Mouse (Mus musculus): Measurements from ENCODE around the gene Tgtp2. TPM values are rescaled to one million over a fixed set of nuclear protein-coding genes. Genes with fewer than 3 reads are reported as not detected.
"Not testable (repeated sequence)": the region's sequence is repeated elsewhere in the genome, so short reads cannot be mapped to it uniquely, and the experiment has no call there.

Gene Tgtp2
- total RNA-seq, 2 experiments from 2014 or later, result 6.8 to 27.9 TPM

GRCm38 (mm10) chr11:49087830-49088616, 24.0 kb upstream of the Tgtp2 start:
- peak; percentile 53 for ATAC-seq (replicated peaks; ENCODE audit: poor library complexity, severe bottlenecking)

GRCm38 (mm10) chr11:49086858-49087361, 22.9 kb upstream of the Tgtp2 start:
- peak; percentile 31 for ATAC-seq (replicated peaks; ENCODE audit: poor library complexity, severe bottlenecking)

- ATAC-seq (replicated peaks; ENCODE audit: poor library complexity, severe bottlenecking), result peak; percentile 6
These were observed 20.9 kb upstream of the Tgtp2 start for GRCm38 (mm10) chr11:49084875-49085274.

GRCm38 (mm10) chr11:49084385-49084784, 20.4 kb upstream of the Tgtp2 start:
- no peak for ATAC-seq (replicated peaks; ENCODE audit: poor library complexity, severe bottlenecking)

- ATAC-seq (replicated peaks; ENCODE audit: poor library complexity, severe bottlenecking), result no peak
These were observed 19.8 kb upstream of the Tgtp2 start for GRCm38 (mm10) chr11:49083808-49084207.

GRCm38 (mm10) chr11:49083146-49083545, 19.1 kb upstream of the Tgtp2 start:
- ATAC-seq (replicated peaks; ENCODE audit: poor library complexity, severe bottlenecking), result peak; percentile 61

GRCm38 (mm10) chr11:49081886-49082285, 17.9 kb upstream of the Tgtp2 start:
- no peak for ATAC-seq (replicated peaks; ENCODE audit: poor library complexity, severe bottlenecking)

GRCm38 (mm10) chr11:49081356-49081755, 17.4 kb upstream of the Tgtp2 start:
- no peak for ATAC-seq (replicated peaks; ENCODE audit: poor library complexity, severe bottlenecking)

GRCm38 (mm10) chr11:49080636-49081035, 16.6 kb upstream of the Tgtp2 start:
- no peak for ATAC-seq (replicated peaks; ENCODE audit: poor library complexity, severe bottlenecking)

GRCm38 (mm10) chr11:49078719-49079118, 14.7 kb upstream of the Tgtp2 start:
- ATAC-seq (replicated peaks; ENCODE audit: poor library complexity, severe bottlenecking), result no peak

- ATAC-seq (replicated peaks; ENCODE audit: poor library complexity, severe bottlenecking), result no peak
These were observed 13.0 kb upstream of the Tgtp2 start for GRCm38 (mm10) chr11:49077012-49077411.

- ATAC-seq (replicated peaks; ENCODE audit: poor library complexity, severe bottlenecking), result peak; percentile 88
These were observed 12.2 kb upstream of the Tgtp2 start, which contains the start of gene Ifi47 for GRCm38 (mm10) chr11:49076001-49076757. Ifi47 (plus strand) TSS chr11:49076587.

- ATAC-seq (replicated peaks; ENCODE audit: poor library complexity, severe bottlenecking), result peak; percentile 67
These were observed 4.4 kb upstream of the Tgtp2 start for GRCm38 (mm10) chr11:49068358-49068757.

- ATAC-seq (replicated peaks; ENCODE audit: poor library complexity, severe bottlenecking), result 0 out of 2 replicates have a peak, but pooled peaks have one; percentile 18
These were observed 2.1 kb downstream of the Tgtp2 start for GRCm38 (mm10) chr11:49061865-49062264.

GRCm38 (mm10) chr11:49060061-49060460, 3.9 kb downstream of the Tgtp2 start:
- ATAC-seq (replicated peaks; ENCODE audit: poor library complexity, severe bottlenecking), result peak; percentile 83

- ATAC-seq (replicated peaks; ENCODE audit: poor library complexity, severe bottlenecking), result peak; percentile 51
These were observed 12.1 kb downstream of the Tgtp2 start for GRCm38 (mm10) chr11:49051894-49052293.

GRCm38 (mm10) chr11:49051093-49051891, 12.7 kb downstream of the Tgtp2 start, which contains the start of gene 9930111J21Rik2:
9930111J21Rik2 (minus strand) TSS chr11:49051242.
- ATAC-seq (replicated peaks; ENCODE audit: poor library complexity, severe bottlenecking), result peak; percentile 78

GRCm38 (mm10) chr11:49050064-49050463, 13.9 kb downstream of the Tgtp2 start:
- peak; percentile 75 for ATAC-seq (replicated peaks; ENCODE audit: poor library complexity, severe bottlenecking)

GRCm38 (mm10) chr11:49012074-49012473, 51.9 kb downstream of the Tgtp2 start:
- ATAC-seq (replicated peaks; ENCODE audit: poor library complexity, severe bottlenecking), result not testable (repeated sequence)

All from granulocyte monocyte progenitor cell, adult 5-6 weeks (primary cell).